In the genomic region with DNA sequence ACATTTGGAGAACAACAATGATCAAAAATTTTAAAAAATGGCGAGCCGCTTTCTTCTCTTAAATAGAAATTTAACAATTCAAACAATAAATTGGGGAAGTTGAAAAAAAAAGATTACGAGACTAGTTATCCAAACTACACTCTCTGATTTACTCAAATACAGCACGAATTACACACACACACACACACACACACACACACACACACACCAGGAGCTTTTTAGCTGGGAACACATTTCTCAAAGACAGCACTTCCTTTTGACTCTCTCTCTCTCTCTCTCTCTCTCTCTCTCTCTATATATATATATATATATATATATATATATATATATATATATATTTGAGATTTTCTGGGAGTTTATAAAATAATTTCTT, we compare ENCODE assay signal across 12 mouse cellular contexts. TPM values are rescaled to one million over a fixed set of nuclear protein-coding genes. Genes with fewer than 3 reads are reported as not detected.
A peak's percentile ranks its signal among the peaks of the same experiment; 100 is the strongest.
DNase-seq lines count a peak whose midpoint lies in the region; ATAC-seq lines count a peak whose summit lies in the region.
"Had no signal": no experiment of that assay in that cellular context is flagged by ENCODE, and none has a peak within 500 bp of the region (broad histone marks: within the 10 kb centered on the region; RNA-seq: fewer than 3 reads in every experiment).

No protein-coding gene starts in this region.

- H3K36me3 ChIP-seq in heart, embryonic 13.5 days = no peaks in the 10 kb centered on the region
- H3K36me3 ChIP-seq in embryonic facial prominence, embryonic 11.5 days (replicated peaks; ENCODE audit: control insufficient read depth, insufficient read depth, low read depth, low read length) = no peaks in the 10 kb centered on the region
- no peaks in the 10 kb centered on the region for H3K36me3 ChIP-seq in hindbrain, embryonic 14.5 days (replicated peaks; ENCODE audit: control insufficient read depth, insufficient read depth)
- H3K36me3 ChIP-seq in midbrain, embryonic 11.5 days (ENCODE audit: control insufficient read depth, insufficient read depth, low read length) = no peaks in the 10 kb centered on the region

- no peak for ATAC-seq in heart, embryonic 13.5 days (ENCODE audit: extremely low read depth, insufficient number of reproducible peaks, low FRiP score, low TSS enrichment)
- no peak for ATAC-seq in embryonic facial prominence, embryonic 11.5 days (replicated peaks; ENCODE audit: insufficient number of reproducible peaks, low FRiP score, low TSS enrichment, low read depth)
- ATAC-seq in hindbrain, embryonic 14.5 days (ENCODE audit: low FRiP score) = no peak
- ATAC-seq in midbrain, embryonic 11.5 days (ENCODE audit: low FRiP score) = no peak
- ATAC-seq: CD4-positive, CD25-positive, alpha-beta regulatory T cell, adult 4 months; inflammation-experienced regulatory T-cells, adult 6 months had no signal

- peak overlapping the region; percentile 79 for H3K4me2 ChIP-seq in heart, embryonic 13.5 days
- H3K4me2 ChIP-seq in embryonic facial prominence, embryonic 11.5 days (ENCODE audit: low read depth, low read length) = peak overlapping the region; percentile 66; the same call in 1 of the 2 replicates
- peak overlapping the region; percentile 65 for H3K4me2 ChIP-seq in hindbrain, embryonic 14.5 days (replicated peaks)
- H3K4me2 ChIP-seq in midbrain, embryonic 11.5 days = peak overlapping the region; percentile 64

- no peak for DNase-seq in heart, adult 18-20 months
- DNase-seq in embryonic facial prominence, embryonic 11.5 days (ENCODE audit: low spot score) = no peak
- DNase-seq in hindbrain, embryonic 14.5 days (ENCODE audit: low spot score) = no peak
- no peak for DNase-seq in midbrain, embryonic 11.5 days (ENCODE audit: low spot score, missing footprints)
- DNase-seq in thymus, postnatal 0 days (ENCODE audit: low spot score) = no peak
- no peak for DNase-seq in frontal cortex, postnatal 10 days (ENCODE audit: low spot score in 2 of 2)
- DNase-seq in urinary bladder, adult 2 months (ENCODE audit: low spot score) = no peak

- H3K27ac ChIP-seq in heart, embryonic 13.5 days (replicated peaks) = no peak overlapping the region
- H3K27ac ChIP-seq in embryonic facial prominence, embryonic 11.5 days (replicated peaks; ENCODE audit: low read depth, low read length) = no peak overlapping the region
- H3K27ac ChIP-seq in hindbrain, embryonic 14.5 days = peak overlapping the region; percentile 98
- peak overlapping the region; percentile 92; the same call in 1 of the 2 replicates for H3K27ac ChIP-seq in midbrain, embryonic 11.5 days (ENCODE audit: low read depth, low read length)

- H3K4me1 ChIP-seq in heart, embryonic 13.5 days = peaks cover 18% of the 10 kb centered on the region
- H3K4me1 ChIP-seq in embryonic facial prominence, embryonic 11.5 days (ENCODE audit: control insufficient read depth, insufficient read depth, low read length) = no peaks in the 10 kb centered on the region
- peaks cover 13% of the 10 kb centered on the region for H3K4me1 ChIP-seq in hindbrain, embryonic 14.5 days (replicated peaks; ENCODE audit: control insufficient read depth, insufficient read depth, low read length)
- H3K4me1 ChIP-seq in midbrain, embryonic 11.5 days (ENCODE audit: control insufficient read depth, insufficient read depth, low read length) = peaks cover 29% of the 10 kb centered on the region

- no peaks in the 10 kb centered on the region for H3K9me3 ChIP-seq in heart, embryonic 13.5 days
- H3K9me3 ChIP-seq in embryonic facial prominence, embryonic 11.5 days (replicated peaks; ENCODE audit: control insufficient read depth, low read length) = no peaks in the 10 kb centered on the region
- H3K9me3 ChIP-seq in hindbrain, embryonic 14.5 days (ENCODE audit: control insufficient read depth, low read length) = no peaks in the 10 kb centered on the region
- H3K9me3 ChIP-seq in midbrain, embryonic 11.5 days (ENCODE audit: control insufficient read depth, low read length) = no peaks in the 10 kb centered on the region

- peak overlapping the region; percentile 54 for H3K4me3 ChIP-seq in heart, embryonic 13.5 days
- no peak overlapping the region for H3K4me3 ChIP-seq in embryonic facial prominence, embryonic 11.5 days (ENCODE audit: low read depth, low read length)
- peak overlapping the region; percentile 39 for H3K4me3 ChIP-seq in hindbrain, embryonic 14.5 days (replicated peaks; ENCODE audit: low read length)
- H3K4me3 ChIP-seq in midbrain, embryonic 11.5 days (ENCODE audit: low read depth, low read length) = peak overlapping the region; percentile 43; the same call in 1 of the 2 replicates
- H3K4me3 ChIP-seq: myocyte had no signal

- H3K9ac ChIP-seq in heart, embryonic 13.5 days = peak overlapping the region; percentile 79
- no peak overlapping the region for H3K9ac ChIP-seq in embryonic facial prominence, embryonic 11.5 days (replicated peaks; ENCODE audit: low read length)
- peak overlapping the region; percentile 76 for H3K9ac ChIP-seq in hindbrain, embryonic 14.5 days
- no peak overlapping the region for H3K9ac ChIP-seq in midbrain, embryonic 11.5 days (ENCODE audit: low read length)

- H3K27me3 ChIP-seq in heart, embryonic 13.5 days (replicated peaks) = peaks cover 45% of the 10 kb centered on the region
- no peaks in the 10 kb centered on the region for H3K27me3 ChIP-seq in embryonic facial prominence, embryonic 11.5 days (ENCODE audit: control insufficient read depth, insufficient read depth, low read length)
- peaks cover 6% of the 10 kb centered on the region for H3K27me3 ChIP-seq in hindbrain, embryonic 14.5 days (ENCODE audit: control insufficient read depth, insufficient read depth, low read length)
- peaks cover 9% of the 10 kb centered on the region for H3K27me3 ChIP-seq in midbrain, embryonic 11.5 days (ENCODE audit: control insufficient read depth, insufficient read depth, low read length)

- 14% methylated on average over 4 of the region's 4 CpGs for WGBS in heart, embryonic 13.5 days
- WGBS in embryonic facial prominence, embryonic 11.5 days = 10% methylated on average over 4 of the region's 4 CpGs
- WGBS in hindbrain, embryonic 14.5 days = 16% methylated on average over 4 of the region's 4 CpGs
- 4% methylated on average over 4 of the region's 4 CpGs for WGBS in midbrain, embryonic 11.5 days

RNA-seq across cellular contexts. Expression of gene Mab21l1, which starts 5.9 kb away (rescaled TPM):
- 0.34 and 0.76 TPM in 2 replicates for polyA plus RNA-seq in heart, embryonic 13.5 days (2015; fragmentation: Nextera tagmentation; extraction: Ambion mirVana)
- total RNA-seq in heart, adult 18-20 months (2021) = under 1 TPM in 1 of 2 experiments, not detected in 1; 0.10 TPM
- 68.3 and 76.1 TPM in 2 replicates for polyA plus RNA-seq in embryonic facial prominence, embryonic 11.5 days (2014; fragmentation: Nextera tagmentation; extraction: Ambion mirVana)
- polyA plus RNA-seq in hindbrain, embryonic 14.5 days (2014; fragmentation: Nextera tagmentation; extraction: Ambion mirVana) = 131 and 149 TPM in 2 replicates
- 92.8 and 102 TPM in 2 replicates for polyA plus RNA-seq in midbrain, embryonic 11.5 days (2014; fragmentation: Nextera tagmentation; extraction: Ambion mirVana)
- polyA plus RNA-seq in thymus, postnatal 0 days (2015; fragmentation: Nextera tagmentation; extraction: Ambion mirVana) = 0.55 and 0.56 TPM in 2 replicates
- polyA plus RNA-seq in urinary bladder, adult 2 months (2012; rRNA removed) = 0.50 and 0.53 TPM in 2 replicates
- polyA plus RNA-seq: inflammation-experienced regulatory T-cells, adult 6 months; testis, adult 2 months had no signal

Comparison
In these comparisons a context has a peak if more than half of its experiments do, and no peak if none do; other contexts are left out.
1. H3K27ac ChIP-seq: peak in hindbrain, embryonic 14.5 days (single experiment) and midbrain, embryonic 11.5 days (single experiment); none in heart, embryonic 13.5 days (single experiment) and embryonic facial prominence, embryonic 11.5 days (single experiment).
2. H3K9ac ChIP-seq: peak in heart, embryonic 13.5 days (single experiment) and hindbrain, embryonic 14.5 days (single experiment); none in embryonic facial prominence, embryonic 11.5 days (single experiment) and midbrain, embryonic 11.5 days (single experiment).
3. RNA of gene Mab21l1, which starts 5.9 kb away (polyA plus RNA-seq): 131 to 149 TPM in hindbrain, embryonic 14.5 days, 92.8 to 102 TPM in midbrain, embryonic 11.5 days and 68.3 to 76.1 TPM in embryonic facial prominence, embryonic 11.5 days; 0.34 to 0.76 TPM in heart, embryonic 13.5 days, 0.55 to 0.56 TPM in thymus, postnatal 0 days and 0.50 to 0.53 TPM in urinary bladder, adult 2 months; every median in the first group is over 10 times any median in the second.
4. Peak in every context shown above with its lines, with median percentiles within 50 percentile points of each other: H3K4me2 ChIP-seq.